Mouse (Mus musculus) MEL (cell line): ENCODE results near the gene H2-Ke6. TPM values are rescaled to one million over a fixed set of nuclear protein-coding genes. Genes with fewer than 3 reads are reported as not detected.
"Not testable (repeated sequence)": the region's sequence is repeated elsewhere in the genome, so short reads cannot be mapped to it uniquely, and the experiment has no call there.

Experiments
- DNase-seq: peaks from one replicate; pipeline ENCODE4 v3.0.0; 2011; ENCODE audit warnings: low read depth, low spot score
- H3K27ac ChIP-seq: 2 replicates; pipeline ENCODE4 v1.5.1; 2012; ENCODE audit warnings: low read depth, mild to moderate bottlenecking, control low read depth, low read length, moderate library complexity; ENCODE audit not compliant: control insufficient read depth
- H3K27me3 ChIP-seq, 2 experiments: fragments of 150-350 bp in 1 of 2; sonication (generic) in 1 of 2; 2 replicates each; pipeline ENCODE4 v1.6.1; 2012; ENCODE audit warnings: low read length in 2 of 2, mild to moderate bottlenecking in 2 of 2, improper control_type of control experiment in 1 of 2, moderate library complexity in 1 of 2; ENCODE audit not compliant: insufficient read depth in 2 of 2, control insufficient read depth in 1 of 2
- H3K36me3 ChIP-seq, 2 experiments: 2 replicates each; pipeline ENCODE4 v1.6.1; 2012 to 2014; ENCODE audit warnings: low read length in 2 of 2, improper control_type of control experiment in 1 of 2, inconsistent platforms in 1 of 2, mild to moderate bottlenecking in 1 of 2; ENCODE audit not compliant: insufficient read depth in 2 of 2, control insufficient read depth in 1 of 2
- H3K4me1 ChIP-seq, 2 experiments: fragments of 150-350 bp in 1 of 2; sonication (generic) in 1 of 2; 2 replicates each; pipeline ENCODE4 v1.6.1; 2012; ENCODE audit warnings: low read length in 2 of 2, improper control_type of control experiment in 1 of 2, mild to moderate bottlenecking in 1 of 2; ENCODE audit not compliant: insufficient read depth in 2 of 2, control insufficient read depth in 1 of 2
- H3K4me3 ChIP-seq, 2 experiments: fragments of 150-350 bp in 1 of 2; sonication (generic) in 1 of 2; 2 replicates each; pipeline ENCODE4 v1.5.1; 2012; ENCODE audit warnings: low read depth in 2 of 2, low read length in 2 of 2, mild to moderate bottlenecking in 2 of 2, moderate library complexity in 2 of 2, control low read depth in 1 of 2, improper control_type of control experiment in 1 of 2; ENCODE audit not compliant: control insufficient read depth in 1 of 2, insufficient read depth in 1 of 2
- H3K79me2 ChIP-seq: 2 replicates; pipeline ENCODE4 v1.6.1; 2012; ENCODE audit warnings: mild to moderate bottlenecking, low read length, moderate library complexity; ENCODE audit not compliant: control insufficient read depth, poor library complexity, insufficient read depth
- H3K9ac ChIP-seq: 2 replicates; pipeline ENCODE4 v1.6.1; 2012; ENCODE audit warnings: low read depth, mild to moderate bottlenecking, control low read depth, low read length, moderate library complexity; ENCODE audit not compliant: control insufficient read depth, poor library complexity, severe bottlenecking
- H3K9me3 ChIP-seq: fragments of 150-350 bp; sonication (generic); replicated peaks from 2 replicates; pipeline ENCODE4 v1.6.1; 2012; ENCODE audit warnings: mild to moderate bottlenecking, low read length, improper control_type of control experiment, moderate library complexity; ENCODE audit not compliant: insufficient read depth
- CHD2 ChIP-seq: IDR thresholded peaks from 2 replicates; pipeline ENCODE4 v1.6.1; 2011; ENCODE audit warnings: low read length, improper control_type of control experiment
- CTCF ChIP-seq, 3 experiments: IDR thresholded peaks in 2 of 3; conservative IDR thresholded peaks in 1 of 3; 2 replicates each; pipeline ENCODE4 v1.5.1; 2011 to 2012; ENCODE audit warnings: low read length in 3 of 3, low read depth in 2 of 3, mild to moderate bottlenecking in 2 of 3, improper control_type of control experiment in 1 of 3, inconsistent platforms in 1 of 3, mixed read lengths in 1 of 3, moderate library complexity in 1 of 3; ENCODE audit not compliant: control insufficient read depth in 1 of 3, insufficient read depth in 1 of 3, poor library complexity in 1 of 3, severe bottlenecking in 1 of 3
- EP300 ChIP-seq, 2 experiments: IDR thresholded peaks; 2 replicates each; pipeline ENCODE4 v1.6.1; 2011; ENCODE audit warnings: improper control_type of control experiment in 2 of 2, low read length in 2 of 2, low read depth in 1 of 2, mild to moderate bottlenecking in 1 of 2
- ETS1 ChIP-seq: IDR thresholded peaks from 2 replicates; pipeline ENCODE4 v1.6.1; 2012; ENCODE audit warnings: low read depth, mild to moderate bottlenecking, inconsistent platforms, low read length, improper control_type of control experiment, moderate library complexity
- JUND ChIP-seq: IDR thresholded peaks from 2 replicates; pipeline ENCODE4 v1.6.1; 2011; ENCODE audit warnings: low read depth, mild to moderate bottlenecking, improper control_type of control experiment, low read length
- MAX ChIP-seq: IDR thresholded peaks from 2 replicates; pipeline ENCODE4 v1.6.1; 2011; ENCODE audit warnings: low read length, improper control_type of control experiment
- MXI1 ChIP-seq: IDR thresholded peaks from 2 replicates; pipeline ENCODE4 v1.6.1; 2011; ENCODE audit warnings: mild to moderate bottlenecking, low read depth, low read length, improper control_type of control experiment
- MYC ChIP-seq: IDR thresholded peaks from 2 replicates; pipeline ENCODE4 v1.6.1; 2011; ENCODE audit warnings: low read depth, mild to moderate bottlenecking, low read length, improper control_type of control experiment, moderate library complexity
- POLR2A ChIP-seq, 2 experiments: IDR thresholded peaks; 2 replicates each; pipeline ENCODE4 v1.6.1; 2011 to 2012; ENCODE audit warnings: low read length in 2 of 2, mild to moderate bottlenecking in 2 of 2, control low read depth in 1 of 2, improper control_type of control experiment in 1 of 2, low read depth in 1 of 2, moderate library complexity in 1 of 2; ENCODE audit not compliant: control insufficient read depth in 1 of 2, insufficient read depth in 1 of 2, poor library complexity in 1 of 2
- POLR2AphosphoS2 ChIP-seq: IDR thresholded peaks from 2 replicates; pipeline ENCODE4 v1.6.1; 2011; ENCODE audit warnings: low read length, improper control_type of control experiment
- RAD21 ChIP-seq: IDR thresholded peaks from 2 replicates; pipeline ENCODE4 v1.6.1; 2011; ENCODE audit warnings: mild to moderate bottlenecking, low read depth, low read length, improper control_type of control experiment
- SMC3 ChIP-seq: IDR thresholded peaks from 2 replicates; pipeline ENCODE4 v1.6.1; 2011; ENCODE audit warnings: low read depth, low read length, improper control_type of control experiment
- TCF12 ChIP-seq: IDR thresholded peaks from 2 replicates; pipeline ENCODE4 v1.6.1; 2014; ENCODE audit warnings: low read depth, mild to moderate bottlenecking, inconsistent platforms, low read length, improper control_type of control experiment, moderate library complexity
- USF1 ChIP-seq: IDR thresholded peaks from 2 replicates; pipeline ENCODE4 v1.6.1; 2014; ENCODE audit warnings: low read depth, mild to moderate bottlenecking, inconsistent platforms, low read length, improper control_type of control experiment, moderate library complexity
- USF2 ChIP-seq, 2 experiments: IDR thresholded peaks; 2 replicates each; pipeline ENCODE4 v1.6.1; 2011 to 2012; ENCODE audit warnings: improper control_type of control experiment in 2 of 2, low read length in 2 of 2, borderline replicate concordance in 1 of 2, inconsistent platforms in 1 of 2, low read depth in 1 of 2, mild to moderate bottlenecking in 1 of 2; ENCODE audit not compliant: insufficient read depth in 1 of 2
- ZC3H11A ChIP-seq: IDR thresholded peaks from 2 replicates; pipeline ENCODE4 v1.6.1; 2012; ENCODE audit warnings: low read depth, mild to moderate bottlenecking, inconsistent platforms, low read length, improper control_type of control experiment
- ZNF384 ChIP-seq: IDR thresholded peaks from 2 replicates; pipeline ENCODE4 v1.6.1; 2012; ENCODE audit warnings: low read depth, mild to moderate bottlenecking, inconsistent platforms, low read length, improper control_type of control experiment
- polyA plus RNA-seq, 2 experiments: library from polyadenylated mRNA; stranded (reverse) in 1 of 2; unstranded in 1 of 2; fragments of >175 nt in 1 of 2; fragments of >200 nt in 1 of 2; gene quantifications; 2 replicates each; pipeline versions ENCODE4 v1.2.1 to v1.2.4; 2012; ENCODE audit warnings: low replicate concordance in 2 of 2, low read depth in 1 of 2; ENCODE audit not compliant: insufficient read length in 2 of 2, insufficient read depth in 1 of 2, missing spikeins in 1 of 2
- total RNA-seq: library from RNA; depleted of rRNA; stranded (reverse); fragments of 300-350 nt; gene quantifications from 2 replicates; pipeline ENCODE4 v1.2.3, GENCODE M21; 2012

H2-Ke6 gene
- total and polyA plus RNA-seq, 3 experiments, result 24.1 to 34.4 TPM; not detected in 1

DNA sequence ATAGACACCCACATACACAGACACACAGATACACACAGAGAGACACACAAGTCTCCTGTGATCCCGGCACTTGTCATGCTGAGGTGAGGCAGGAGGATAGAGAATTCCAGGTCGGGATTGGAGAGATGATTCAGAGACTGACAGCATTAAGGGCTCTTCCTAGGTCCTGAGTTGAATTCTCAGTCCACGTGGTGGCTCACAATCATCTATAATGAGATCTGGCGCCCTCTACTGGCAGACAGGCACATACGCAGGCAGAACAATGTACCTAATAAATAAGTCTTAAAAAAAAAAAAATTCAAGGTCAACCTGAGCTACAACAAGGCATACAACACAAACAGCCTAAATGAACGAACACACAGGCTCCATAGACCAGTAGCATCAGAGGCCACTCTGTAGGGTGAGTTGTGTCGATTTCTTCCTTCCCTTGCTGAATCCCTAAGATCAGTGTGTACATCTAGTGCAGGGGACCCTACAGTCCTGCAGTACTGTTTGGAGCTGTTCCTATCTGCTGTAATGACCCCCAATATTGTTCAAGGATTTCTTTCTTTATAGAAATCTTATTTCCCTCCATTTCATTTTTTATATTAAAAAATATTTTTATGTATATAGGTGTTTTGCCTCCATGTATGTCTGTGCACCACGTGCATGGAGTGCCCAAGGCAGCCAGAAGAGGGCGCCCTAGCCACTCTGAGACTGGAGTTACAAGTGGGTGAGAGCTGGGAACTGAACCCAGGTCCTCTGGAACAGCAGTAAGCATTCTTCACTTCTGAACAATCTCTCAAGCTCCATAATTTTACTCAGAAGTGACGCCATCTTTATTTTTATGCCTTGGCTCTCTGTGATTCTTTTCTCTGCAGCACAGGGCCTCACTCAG, 35.8 kb downstream of the H2-Ke6 start:
- peak overlapping the region; percentile 45 for H3K9ac ChIP-seq
- H3K4me1 ChIP-seq, result no peaks in the 10 kb centered on the region
- no peaks in the 10 kb centered on the region; a peak in 1 of 4 replicates for H3K27me3 ChIP-seq
- TF ChIP-seq MXI1 (peak; percentile 63; the same call in 1 of the 2 replicates), POLR2AphosphoS2 (no peak), MYC (peak; percentile 58; the same call in 1 of the 2 replicates), EP300 (IDR thresholded peaks at IDR 0.05; ENCODE audit: low read depth in 1 of 2, low read length in 2 of 2) (no peak), ZNF384 (peak; percentile 64), CTCF (IDR thresholded peaks at IDR 0.05 in 2 of 3, conservative IDR thresholded peaks at IDR 0.05 in 1 of 3; ENCODE audit: control insufficient read depth in 1 of 3, insufficient read depth in 1 of 3, low read depth in 2 of 3, low read length in 3 of 3, poor library complexity in 1 of 3, severe bottlenecking in 1 of 3) (peak; percentile 53 to 68 (median 63)), TCF12 (no peak), MAX (peak; percentile 72), USF2 (IDR thresholded peaks at IDR 0.05; ENCODE audit: borderline replicate concordance in 1 of 2, insufficient read depth in 1 of 2, low read depth in 1 of 2, low read length in 2 of 2) (peak in 1 of 2 experiments; percentile 74; a peak in 1 of 4 replicates), POLR2A (IDR thresholded peaks at IDR 0.05; ENCODE audit: control insufficient read depth in 1 of 2, insufficient read depth in 1 of 2, low read depth in 1 of 2, low read length in 2 of 2, poor library complexity in 1 of 2) (no peak), CHD2 (no peak), ZC3H11A (no peak), JUND (no peak), RAD21 (peak; percentile 20; the same call in 1 of the 2 replicates), USF1 (peak; percentile 88), SMC3 (peak; percentile 36), ETS1 (no peak)
- no peaks in the 10 kb centered on the region for H3K79me2 ChIP-seq
- DNase-seq, result peak; percentile 87
- no peak overlapping the region for H3K27ac ChIP-seq
- H3K9me3 ChIP-seq, result no peaks in the 10 kb centered on the region
- peak overlapping the region; percentile 29 to 34; a peak in 2 of 4 replicates for H3K4me3 ChIP-seq
- no peaks in the 10 kb centered on the region for H3K36me3 ChIP-seq

DNA sequence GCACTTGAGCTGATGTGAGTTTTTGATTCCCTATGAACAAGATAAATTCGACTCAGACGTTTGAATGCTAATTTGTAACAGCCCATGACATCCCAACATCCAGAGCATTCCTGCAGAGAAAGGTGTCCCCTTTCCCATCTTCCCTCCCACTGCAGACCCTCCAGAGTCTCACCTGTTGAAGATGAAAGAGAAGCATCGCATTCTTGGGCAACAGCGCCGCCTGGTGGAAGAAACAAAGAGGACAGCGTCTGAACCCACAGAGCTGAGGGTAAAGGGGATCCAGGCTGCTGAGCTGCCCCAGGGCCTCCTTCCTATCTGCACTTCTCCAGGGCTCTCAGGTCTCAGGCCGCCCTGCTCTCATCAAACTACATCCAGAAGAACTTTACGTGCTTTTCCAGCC, 45.7 kb downstream of the H2-Ke6 start:
- TF ChIP-seq CTCF (IDR thresholded peaks at IDR 0.05 in 2 of 3, conservative IDR thresholded peaks at IDR 0.05 in 1 of 3; ENCODE audit: control insufficient read depth in 1 of 3, insufficient read depth in 1 of 3, low read depth in 2 of 3, low read length in 3 of 3, poor library complexity in 1 of 3, severe bottlenecking in 1 of 3) (peak; percentile 44 to 51 (median 46)), SMC3 (peak; percentile 35), RAD21 (peak; percentile 9; the same call in 1 of the 2 replicates)
- not testable (repeated sequence) for H3K9ac ChIP-seq, H3K36me3 ChIP-seq, H3K27ac ChIP-seq, H3K4me1 ChIP-seq, H3K27me3 ChIP-seq, H3K4me3 ChIP-seq, H3K9me3 ChIP-seq, DNase-seq, H3K79me2 ChIP-seq

DNA sequence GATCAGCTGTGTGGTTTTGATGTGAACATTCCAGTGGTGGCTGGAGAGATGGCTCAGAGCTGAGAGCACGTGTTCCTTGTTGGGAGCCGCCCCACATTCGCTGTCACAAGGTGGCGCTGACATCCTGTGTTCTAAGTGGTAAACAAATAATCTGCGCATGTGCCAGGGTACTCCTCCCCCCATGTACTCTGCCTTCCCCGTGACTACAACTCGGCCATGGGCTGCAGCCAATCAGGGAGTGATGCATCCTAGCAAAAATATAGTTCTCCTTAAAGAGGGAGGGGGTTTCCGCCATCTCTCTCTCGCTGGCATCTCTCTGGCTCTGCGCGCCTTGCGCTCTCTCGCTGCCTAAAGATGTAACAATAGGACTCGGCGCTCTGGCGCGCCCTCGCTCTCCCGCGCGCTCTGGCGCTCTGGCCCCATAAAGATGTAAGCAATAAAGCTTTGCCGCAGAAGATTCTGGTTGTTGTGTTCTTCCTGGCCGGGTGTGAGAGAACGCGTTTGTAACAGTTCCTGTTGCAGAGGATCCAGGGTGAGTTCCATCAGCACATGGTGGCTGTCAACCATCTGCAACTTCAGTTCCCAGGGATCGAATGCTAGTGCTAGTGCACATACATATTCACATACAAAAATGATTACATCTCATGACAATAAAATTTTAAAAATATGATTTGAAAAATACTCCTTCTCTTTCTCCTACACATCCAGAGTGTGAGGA, 46.5 kb downstream of the H2-Ke6 start:
- not testable (repeated sequence) for DNase-seq, H3K9me3 ChIP-seq, H3K27ac ChIP-seq, H3K36me3 ChIP-seq, H3K9ac ChIP-seq, H3K79me2 ChIP-seq, H3K4me1 ChIP-seq, H3K27me3 ChIP-seq, H3K4me3 ChIP-seq
